Mouse (Mus musculus) kidney, postnatal 14 days (tissue): Measurements from ENCODE around the gene Spaar.
"Not testable (repeated sequence)": the region's sequence is repeated elsewhere in the genome, so short reads cannot be mapped to it uniquely, and the experiment has no call there.

Source experiments
- DNase-seq: peaks from one replicate; pipeline ENCODE4 v3.0.0; 2022; ENCODE audit warnings: mixed read lengths

The Spaar gene

DNA sequence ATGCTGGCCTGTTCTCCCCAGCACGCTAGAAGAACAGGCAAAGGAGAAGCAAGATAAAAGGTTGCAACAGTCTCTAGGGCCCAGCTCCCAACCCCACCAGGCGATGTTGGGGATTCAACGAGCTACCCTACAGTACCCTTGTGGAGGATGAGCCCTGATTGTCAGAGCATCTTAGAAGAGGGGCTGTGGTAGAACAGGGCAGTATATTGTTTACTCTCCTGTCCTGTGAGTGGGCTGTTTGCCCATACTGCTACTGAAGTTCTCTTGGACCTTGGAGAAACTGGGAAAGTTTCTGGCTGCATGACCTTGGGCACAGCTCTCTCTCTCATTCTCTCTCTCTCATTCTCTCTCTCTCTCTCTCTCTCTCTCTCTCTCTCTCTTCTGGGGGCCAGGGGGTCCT, 708 bp upstream of the Spaar start:
- DNase-seq, result no peak

DNA sequence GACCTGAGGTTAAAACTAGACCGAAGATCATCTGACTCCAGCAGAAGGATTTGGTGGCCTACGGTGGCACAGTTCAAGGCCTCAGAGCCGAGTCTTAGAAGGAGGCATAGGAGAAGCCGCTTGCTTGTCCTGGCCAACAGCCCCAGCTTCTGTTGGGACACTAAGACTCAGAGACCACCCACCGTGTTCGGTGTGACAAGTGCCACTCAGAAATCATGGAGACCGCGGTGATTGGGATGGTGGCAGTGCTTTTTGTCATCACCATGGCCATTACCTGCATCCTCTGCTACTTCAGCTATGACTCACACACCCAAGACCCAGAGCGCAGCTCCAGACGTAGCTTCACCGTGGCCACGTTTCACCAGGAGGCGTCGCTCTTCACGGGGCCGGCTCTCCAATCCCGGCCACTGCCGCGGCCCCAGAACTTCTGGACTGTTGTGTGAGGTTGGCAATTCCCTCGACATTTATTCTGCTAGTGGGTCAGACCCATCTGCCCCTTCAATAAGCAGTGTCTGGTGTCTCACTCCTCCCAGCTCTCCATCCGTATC, 990 bp downstream of the Spaar start:
- no peak for DNase-seq

DNA sequence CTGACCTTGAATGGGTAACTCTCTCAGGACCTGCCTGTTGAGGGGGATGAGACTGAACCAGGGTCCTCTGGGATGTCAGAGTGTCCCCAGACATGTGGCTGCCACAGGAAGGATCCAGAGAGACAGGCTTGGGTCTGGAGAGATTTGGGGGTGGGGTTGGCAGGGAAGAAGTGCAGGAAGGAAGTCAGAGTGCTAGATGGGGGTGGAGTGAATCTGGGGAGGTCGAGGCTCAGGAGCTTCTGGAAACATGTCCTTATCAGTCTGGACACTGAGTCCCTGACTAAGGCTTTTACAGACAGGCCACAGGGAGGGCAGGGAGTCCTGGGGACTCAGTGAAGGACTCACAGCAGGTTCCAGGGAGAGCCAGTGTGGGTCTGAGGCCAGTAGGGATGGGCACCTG, 2.3 kb downstream of the Spaar start:
- no peak for DNase-seq

DNA sequence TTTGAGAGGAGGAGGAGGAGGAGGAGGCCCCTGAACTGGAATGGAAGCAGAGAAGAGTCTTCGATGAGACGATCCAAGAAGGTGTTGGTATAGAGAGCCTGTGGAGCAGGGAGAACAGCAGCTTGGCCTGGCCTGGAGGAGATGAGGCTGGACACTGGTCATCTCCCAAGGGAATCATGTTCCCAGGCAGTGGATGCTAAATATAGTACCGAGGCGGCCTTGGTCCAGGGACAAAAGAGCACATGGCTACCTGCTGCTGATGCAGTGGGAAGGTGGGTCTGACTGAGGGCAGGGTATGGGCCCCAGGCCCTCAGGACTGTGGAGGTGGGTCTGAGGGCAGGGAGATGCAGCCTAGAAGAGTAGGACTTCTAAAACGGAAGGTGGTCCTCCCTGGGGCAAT, 3.4 kb downstream of the Spaar start:
- no peak for DNase-seq

DNA sequence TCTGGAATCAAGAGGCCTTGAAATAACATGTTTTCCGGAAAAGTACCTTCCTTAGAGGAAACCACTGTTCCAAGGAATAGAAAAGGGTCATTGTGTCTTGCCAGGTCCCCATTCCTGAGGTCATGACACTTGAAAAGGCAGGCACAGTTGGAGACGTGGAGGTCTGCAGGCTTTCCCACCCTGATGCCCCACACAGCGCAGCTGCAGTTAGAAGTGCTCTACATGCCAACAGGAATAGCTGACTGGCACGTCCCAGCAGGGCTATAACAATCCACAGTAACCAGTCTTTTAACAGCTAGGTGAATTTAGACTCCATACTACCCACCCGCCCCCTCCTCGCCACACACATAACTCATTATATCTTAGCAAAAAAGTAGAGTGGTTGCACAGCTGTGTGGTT, 7.3 kb downstream of the Spaar start:
- DNase-seq, result no peak

DNA sequence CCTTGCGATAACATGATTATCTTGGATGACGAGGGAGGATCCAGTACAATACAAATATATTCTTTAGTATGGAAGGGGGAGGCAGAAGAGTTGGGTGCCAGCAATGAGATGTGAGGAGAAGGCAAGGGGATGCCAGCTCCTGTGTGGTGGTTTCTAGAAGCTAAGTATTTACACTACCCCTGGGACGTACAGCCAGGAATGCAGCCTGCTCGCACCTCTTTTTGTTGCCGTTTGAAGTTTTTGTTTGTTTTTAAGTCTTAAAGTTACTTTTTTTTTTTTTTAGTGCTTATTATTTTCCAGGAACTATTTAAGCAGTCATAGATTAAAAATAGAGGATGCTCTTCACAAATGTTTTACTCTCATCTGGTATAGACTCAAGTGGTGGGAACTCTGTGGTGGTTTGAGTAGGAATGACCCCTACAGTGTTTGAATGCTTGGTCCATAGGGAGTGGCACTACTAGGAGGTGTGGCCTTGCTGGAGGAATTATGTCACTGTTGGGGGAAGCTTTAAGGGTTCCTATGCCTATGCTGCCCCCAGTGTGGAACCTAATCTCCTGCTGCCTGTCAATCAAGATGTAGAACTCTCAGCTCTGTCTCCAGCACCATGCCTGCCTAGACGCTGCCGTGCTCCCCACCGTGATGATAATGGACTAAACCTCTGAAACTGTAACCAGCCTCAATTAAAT, 9.3 kb downstream of the Spaar start:
- DNase-seq, result no peak

DNA sequence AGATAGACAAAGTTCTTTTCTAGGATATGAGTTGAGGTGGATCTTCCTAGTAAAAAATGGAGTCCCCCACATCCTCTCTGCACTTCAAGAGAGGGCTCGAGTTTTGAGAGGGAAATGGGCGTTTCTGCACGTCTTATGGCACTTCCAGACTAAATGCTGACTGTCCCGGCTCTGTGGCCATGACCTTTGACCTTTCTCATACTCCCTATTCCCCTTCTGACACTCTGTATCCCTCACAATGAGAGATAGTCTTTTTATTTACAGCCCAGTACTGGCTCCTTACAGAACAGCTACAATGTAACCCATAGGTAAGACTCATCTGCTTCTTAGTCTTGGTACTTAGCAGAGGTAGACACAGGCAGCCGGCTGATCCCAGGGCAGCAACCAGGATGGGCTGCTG, 11.7 kb downstream of the Spaar start:
- no peak for DNase-seq

DNA sequence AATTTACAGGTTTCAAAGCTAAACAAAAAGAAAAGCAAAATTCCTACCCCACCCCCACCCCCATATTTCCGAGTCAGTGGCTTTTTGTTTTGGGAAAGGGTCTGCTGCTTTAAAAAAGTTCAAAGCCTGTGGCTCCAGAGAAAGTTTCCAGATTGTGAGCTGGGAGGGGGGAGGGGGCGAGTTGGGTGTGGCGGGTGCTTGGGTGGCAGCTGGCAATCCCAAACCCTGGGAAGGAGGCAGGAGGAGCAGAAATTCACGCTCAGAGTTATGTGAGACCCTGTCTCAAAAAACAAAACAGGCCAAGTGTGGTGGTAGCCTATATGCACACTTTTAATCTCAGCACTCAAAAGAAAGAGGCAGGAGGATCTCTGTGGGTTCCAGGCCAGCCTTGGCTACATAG, 12.8 kb downstream of the Spaar start:
- DNase-seq, result no peak

DNA sequence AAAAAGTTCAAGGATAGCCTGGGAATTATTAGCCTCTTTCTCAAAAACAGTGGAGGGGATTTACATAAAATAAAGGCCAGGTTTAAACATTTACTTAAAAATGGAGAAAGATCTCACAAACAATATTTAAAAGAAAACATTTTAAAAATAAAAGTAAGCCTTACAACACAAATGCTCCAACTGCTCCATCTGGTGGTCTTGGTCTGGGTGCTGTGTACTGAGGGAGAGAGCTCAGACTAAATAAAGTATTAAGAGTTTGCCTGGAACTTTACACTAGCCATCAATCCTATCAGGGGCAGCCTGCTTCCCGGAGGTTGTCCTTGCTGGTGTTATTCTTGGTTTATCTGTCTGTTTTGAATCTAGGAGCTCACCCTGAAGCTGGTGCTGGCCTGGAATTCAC, 13.3 kb downstream of the Spaar start:
- DNase-seq, result peak; percentile 21

DNA sequence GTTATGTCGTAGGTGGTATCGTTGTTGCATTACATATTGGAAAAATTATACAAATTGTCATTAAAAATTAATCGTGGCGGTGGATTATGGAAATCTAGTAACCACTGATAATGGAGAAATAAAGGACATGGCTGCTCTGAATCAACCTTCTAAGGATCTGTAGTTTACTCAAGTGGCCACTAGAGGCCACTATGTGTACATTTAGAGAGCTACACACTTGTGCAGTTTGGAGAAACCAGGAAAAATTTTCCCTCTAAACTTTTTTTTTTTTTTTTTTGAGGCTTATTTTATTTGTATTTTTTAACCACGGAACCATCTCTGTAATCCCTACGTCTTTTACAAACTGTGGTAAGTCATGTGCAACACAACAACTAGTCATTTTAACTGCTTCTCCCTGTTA, 15.4 kb downstream of the Spaar start:
- DNase-seq, result peak; percentile 43

DNA sequence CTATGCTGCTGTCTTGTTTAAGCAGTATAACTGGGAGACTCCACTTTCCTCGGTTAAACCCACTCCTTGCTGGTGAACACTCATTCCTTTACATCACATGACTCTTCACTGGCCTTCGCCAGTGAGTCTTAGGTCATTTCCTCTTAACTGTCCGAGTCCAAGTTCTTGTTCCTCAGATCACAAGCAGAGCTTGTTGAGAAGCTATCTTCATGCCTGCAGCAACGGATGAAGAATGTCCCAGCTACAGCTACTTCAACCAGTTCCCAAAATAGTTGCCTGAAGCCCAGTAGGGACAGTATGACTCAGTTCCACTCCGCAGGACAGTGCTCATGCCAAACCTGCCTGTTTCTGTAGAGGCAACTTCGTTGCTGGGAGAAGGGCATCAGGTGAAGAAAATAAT, 27.4 kb downstream of the Spaar start:
- no peak for DNase-seq

DNA sequence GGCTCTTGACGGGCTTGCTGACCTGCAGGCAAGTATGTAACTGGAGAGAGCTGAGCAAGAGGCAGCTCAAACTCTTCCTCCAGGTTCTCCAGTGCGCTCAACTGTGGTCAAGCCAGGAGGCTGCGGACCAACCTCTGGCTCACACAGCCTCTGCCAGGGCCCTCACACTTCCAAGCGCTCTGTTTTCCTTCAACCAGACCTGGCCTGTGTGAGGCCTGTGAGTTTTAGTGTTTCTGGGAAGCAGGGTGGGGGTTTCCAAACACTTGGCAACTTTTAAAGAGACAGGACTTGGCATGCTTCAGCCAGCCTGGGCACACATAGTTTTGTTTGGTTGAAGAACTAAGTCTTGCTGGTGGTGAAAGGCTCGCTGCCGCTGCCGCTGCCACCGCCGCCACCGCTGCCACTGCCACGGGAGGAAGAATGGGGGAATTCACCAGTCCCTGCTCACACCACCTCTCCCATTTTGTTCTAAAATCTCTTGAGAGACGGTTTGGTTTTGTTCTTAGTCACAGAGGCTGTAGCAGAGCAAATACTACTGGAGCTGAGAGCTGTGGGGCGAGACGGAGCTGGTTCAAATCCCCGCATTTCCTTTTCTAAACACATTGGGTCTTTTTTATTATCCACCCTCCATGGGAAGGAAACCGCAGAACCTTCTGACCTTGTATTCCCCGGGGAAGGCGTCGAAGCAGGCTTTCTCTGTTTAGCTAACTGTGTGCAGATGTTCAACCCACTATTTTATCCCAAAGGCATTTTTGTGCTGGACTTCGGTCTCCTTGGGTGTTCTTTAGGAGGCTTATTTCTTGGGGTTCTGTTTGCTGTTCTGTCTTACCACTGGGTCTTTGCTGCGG, 30.0 kb downstream of the Spaar start:
- DNase-seq, result peak; percentile 36

DNA sequence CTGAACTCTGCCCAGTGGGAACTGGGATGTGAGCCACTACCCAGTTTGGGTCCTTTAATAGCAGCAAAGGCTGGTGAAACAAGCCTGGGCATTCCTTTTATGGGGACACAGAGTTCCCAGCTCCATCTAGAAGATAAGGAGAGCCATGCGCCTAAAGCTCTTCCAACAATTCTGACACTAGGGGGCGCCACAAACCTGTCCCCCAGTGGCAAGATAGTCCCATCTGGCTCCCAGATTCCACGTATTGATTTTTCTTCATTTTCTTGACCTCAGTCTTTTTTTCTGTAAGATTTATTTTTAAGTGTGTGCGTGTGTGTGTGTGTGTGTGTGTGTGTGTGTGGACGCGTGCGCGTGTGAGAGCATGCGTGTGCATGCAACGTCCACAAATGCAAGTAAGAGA, 30.6 kb downstream of the Spaar start:
- DNase-seq, result peak; percentile 29

DNA sequence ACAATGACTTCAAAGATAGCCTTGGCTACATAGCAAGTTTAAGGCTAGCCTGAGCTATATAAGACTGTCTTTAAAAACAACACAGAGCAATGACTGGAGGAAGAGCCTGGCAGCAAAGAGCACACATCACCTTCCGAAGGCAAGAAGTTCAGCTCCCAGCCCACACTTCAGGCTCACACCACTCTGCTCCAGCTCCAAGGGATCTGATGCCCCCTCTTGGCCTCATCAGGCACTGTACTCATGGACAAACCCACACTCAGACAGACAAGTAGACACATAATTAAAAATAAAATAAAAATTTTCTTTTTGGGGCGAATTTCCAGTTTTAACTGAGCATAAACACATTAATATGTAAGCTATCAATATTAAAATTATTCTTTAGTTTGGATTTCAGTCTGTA, 31.5 kb downstream of the Spaar start:
- DNase-seq, result no peak

DNA sequence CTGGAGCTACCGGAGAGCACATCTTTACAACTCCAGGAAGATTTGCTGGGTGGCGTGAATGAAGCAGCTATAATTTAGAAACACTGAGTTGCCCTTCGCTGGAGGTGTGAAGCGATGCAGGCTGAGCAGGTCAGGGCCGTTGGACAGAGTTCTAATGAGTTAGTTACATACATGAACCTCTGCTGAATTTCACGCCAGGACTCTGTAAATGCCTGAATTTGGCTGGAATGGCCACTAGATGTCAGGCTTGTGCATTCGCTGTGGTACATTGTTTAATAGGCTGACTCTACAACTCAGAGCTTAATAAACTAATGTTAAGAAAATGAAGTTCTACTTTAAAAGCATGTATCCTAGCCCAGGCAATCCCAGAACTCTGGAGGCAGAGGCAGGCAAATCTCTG, 33.6 kb downstream of the Spaar start:
- peak; percentile 65 for DNase-seq

DNA sequence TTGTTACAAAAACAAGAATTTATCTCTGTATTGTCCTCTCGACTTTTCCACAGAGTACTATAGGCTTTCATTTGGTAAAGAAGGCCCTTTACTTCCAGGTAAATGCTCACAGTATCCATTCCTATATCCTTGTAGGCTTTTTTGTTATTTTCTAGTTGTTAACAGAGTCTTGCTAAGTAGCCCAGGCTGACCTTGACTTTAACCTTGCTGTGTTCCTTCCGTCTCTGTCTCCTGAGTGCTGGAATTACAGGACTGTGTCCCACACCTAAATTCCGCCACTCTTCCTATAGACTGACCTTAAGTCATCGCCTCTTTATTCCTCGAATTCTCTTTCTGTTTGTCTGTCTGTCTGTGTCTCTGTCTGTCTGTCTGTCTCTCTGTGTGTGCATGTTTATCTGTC, 38.5 kb downstream of the Spaar start:
- no peak for DNase-seq

DNA sequence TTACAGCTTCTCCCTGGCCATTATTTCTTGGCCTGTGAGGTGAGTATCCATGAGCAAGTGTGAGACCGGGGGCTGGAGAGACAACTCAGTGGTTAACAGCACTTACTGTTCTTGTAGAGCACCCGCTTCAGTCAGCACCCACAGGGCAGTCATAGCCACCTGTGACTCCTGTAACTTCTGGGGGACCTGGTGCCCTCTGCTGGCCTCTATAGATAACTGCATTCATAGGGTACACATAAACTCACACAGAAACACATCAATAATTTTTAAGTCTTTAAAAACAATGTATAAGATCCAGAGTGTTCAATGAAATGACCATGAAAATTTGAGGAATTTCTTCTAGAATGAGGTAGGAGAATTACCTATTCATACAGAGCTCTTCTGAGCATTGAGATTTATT, 39.5 kb downstream of the Spaar start:
- no peak for DNase-seq

DNA sequence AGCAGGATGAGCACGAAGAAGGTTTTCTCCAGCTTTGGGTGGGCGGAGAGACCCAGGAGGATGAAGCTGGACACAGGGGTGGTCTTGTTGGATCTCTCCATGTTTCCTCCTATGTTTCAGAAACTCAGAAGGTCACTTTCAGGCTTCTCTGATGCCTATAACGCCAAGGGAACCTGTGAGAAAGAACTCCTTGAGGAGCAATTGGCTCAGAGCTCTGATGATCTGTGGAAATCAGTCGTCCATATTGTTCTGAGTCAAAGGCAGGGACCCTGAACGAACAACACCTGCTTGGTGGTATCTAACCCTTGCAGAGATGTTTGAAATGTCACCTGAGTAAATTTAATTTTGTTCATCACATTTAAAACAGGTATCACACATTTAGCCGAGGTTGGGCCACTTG, 41.1 kb downstream of the Spaar start, which contains the start of gene Olfr159:
Gene Olfr159 (minus strand): TSS at position 101 of the 400 bp plus-strand sequence.
- DNase-seq, result no peak

DNA sequence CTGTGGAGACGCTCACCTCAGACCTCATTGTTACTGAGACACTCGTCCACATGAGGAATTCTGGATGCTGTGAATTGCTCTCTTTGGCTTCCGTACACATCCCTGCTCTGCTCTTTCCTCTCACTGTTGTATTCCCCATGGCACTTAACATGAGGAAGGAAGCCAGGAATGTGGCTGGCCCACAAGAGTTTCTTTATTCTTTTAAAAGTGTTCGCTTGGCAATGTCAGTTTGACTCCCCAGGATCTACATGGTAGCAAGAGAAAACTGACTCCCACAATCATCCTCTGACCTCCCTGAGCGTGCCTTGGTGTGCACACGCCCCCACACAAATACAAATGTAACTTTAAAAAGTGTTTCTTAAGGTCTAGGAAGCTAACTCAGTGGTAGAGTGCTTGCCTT, 41.8 kb downstream of the Spaar start:
- DNase-seq, result no peak

DNA sequence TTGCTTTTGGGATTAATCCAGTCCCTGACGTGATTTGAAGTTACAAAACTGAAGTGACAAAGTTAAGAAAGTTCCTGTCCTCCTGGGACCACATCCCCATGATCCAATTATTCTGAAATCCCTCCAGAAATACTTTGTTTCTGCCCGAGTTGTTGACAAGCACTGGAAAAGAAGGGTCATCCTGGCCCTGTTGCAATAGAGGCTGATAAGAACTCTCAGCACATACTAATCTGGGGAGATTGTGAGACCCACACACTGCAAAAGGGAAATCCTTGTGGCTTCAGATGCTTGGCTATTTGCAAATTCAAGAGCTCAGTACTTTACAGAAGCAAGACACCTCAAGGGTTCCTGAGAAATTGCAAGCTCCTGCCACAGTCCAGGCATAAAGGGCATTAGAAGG, 42.5 kb downstream of the Spaar start:
- DNase-seq, result no peak

DNA sequence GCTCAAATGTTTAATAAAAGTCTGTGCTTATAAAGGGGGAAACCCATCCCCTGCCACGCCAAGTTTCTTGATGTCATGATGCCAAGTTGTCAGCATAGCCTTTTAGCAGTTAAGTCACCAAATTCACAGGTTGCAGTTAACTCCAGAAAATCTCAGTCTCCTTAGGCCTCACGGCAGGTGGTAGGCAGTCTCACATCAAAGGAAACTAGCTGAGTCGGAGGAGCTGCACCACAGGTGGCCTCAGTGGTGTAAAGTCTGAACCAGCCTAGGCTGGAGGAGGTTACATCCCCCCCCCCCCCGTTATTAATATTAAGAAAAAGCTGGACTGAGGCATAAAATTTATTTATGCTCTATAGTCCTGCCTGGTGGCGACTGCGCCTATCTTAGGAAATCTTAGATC, 65.5 kb downstream of the Spaar start:
- DNase-seq, result no peak

DNA sequence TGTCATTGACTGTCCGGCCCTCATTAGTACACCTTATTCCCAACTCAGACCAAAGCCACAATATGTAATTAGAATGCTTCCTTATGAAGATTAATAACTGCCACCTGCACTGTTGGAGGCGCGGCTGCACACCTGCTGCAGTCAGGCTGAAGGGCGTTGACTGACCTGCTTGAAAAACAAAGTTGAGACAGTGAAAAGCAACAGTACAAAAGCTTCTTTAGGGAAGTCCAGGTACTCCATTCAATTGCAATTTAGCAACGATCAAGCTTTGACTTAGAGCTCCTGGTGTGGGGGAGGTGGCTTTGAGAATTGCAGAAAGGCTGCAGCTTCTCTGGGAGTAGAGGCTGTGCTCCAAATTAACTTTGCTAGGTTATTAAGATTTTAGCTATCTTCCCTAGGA, 66.0 kb downstream of the Spaar start:
- not testable (repeated sequence) for DNase-seq

DNA sequence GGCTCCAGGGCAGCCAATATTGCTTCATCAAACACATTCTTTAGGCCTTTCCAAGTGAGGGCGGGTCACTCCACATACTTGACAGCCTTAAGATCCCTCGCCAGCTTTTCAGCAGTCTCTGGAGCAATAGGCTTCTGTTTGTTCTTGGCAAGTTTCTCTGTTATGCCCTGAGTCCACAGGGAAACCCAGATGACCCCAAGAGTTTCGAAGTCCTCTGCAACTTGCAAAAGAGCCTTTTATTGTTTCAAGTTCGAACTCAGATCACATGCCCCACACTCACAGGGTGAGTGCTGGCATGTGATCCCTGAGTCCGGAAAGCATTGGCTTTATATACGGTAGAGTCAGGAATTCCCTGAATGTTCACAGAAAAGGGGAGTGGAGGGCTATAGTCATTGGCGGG, 69.1 kb downstream of the Spaar start:
- no peak for DNase-seq
